Mouse (Mus musculus) cortical plate, adult 2 months (tissue): ENCODE data around the gene Ifit3b. TPM values are rescaled to one million over a fixed set of nuclear protein-coding genes. Genes with fewer than 3 reads are reported as not detected.
"Not testable (repeated sequence)": the region's sequence is repeated elsewhere in the genome, so short reads cannot be mapped to it uniquely, and the experiment has no call there.

ENCODE experiments used
- H3K27ac ChIP-seq: fragments of 200-500 bp; 2 replicates; pipeline ENCODE4 v1.5.1; 2012; ENCODE audit warnings: low read length, control low read depth, inconsistent platforms; ENCODE audit not compliant: insufficient read depth
- H3K4me1 ChIP-seq: fragments of 200-500 bp; 2 replicates; pipeline ENCODE4 v1.6.1; 2011; ENCODE audit warnings: low read length; ENCODE audit not compliant: control insufficient read depth, insufficient read depth
- H3K4me3 ChIP-seq: fragments of 200-500 bp; 2 replicates; pipeline ENCODE4 v1.5.1; 2011; ENCODE audit warnings: mild to moderate bottlenecking, low read length, control low read depth; ENCODE audit not compliant: insufficient read depth
- CTCF ChIP-seq: fragments of 200-500 bp; IDR thresholded peaks from 2 replicates; pipeline ENCODE4 v1.5.1; 2011; ENCODE audit warnings: mild to moderate bottlenecking, control low read depth, low read length; ENCODE audit not compliant: insufficient read depth; ENCODE audit errors: extremely low read depth
- POLR2A ChIP-seq: fragments of 200-500 bp; IDR thresholded peaks from 2 replicates; pipeline ENCODE4 v1.6.1; 2011; ENCODE audit warnings: mild to moderate bottlenecking, low read length, control low read depth; ENCODE audit not compliant: insufficient read depth; ENCODE audit errors: extremely low read depth
- polyA plus RNA-seq: library from polyadenylated mRNA; depleted of rRNA; stranded (reverse); fragments of >200 nt; gene quantifications from 2 replicates; pipeline ENCODE4 v1.2.3, GENCODE M21; 2012

Ifit3b gene
- polyA plus RNA-seq, 1 experiment: 6.0 TPM

GRCm38 (mm10) chr19:34585740-34586458 lies 21.9 kb upstream of the Ifit3b start:
- H3K4me1 ChIP-seq, H3K4me3 ChIP-seq, H3K27ac ChIP-seq: not testable (repeated sequence)
- 0 out of 2 replicates have a peak, but pooled peaks have one; percentile 3 for TF ChIP-seq CTCF

- H3K4me3 ChIP-seq, H3K27ac ChIP-seq, H3K4me1 ChIP-seq: not testable (repeated sequence)
These were observed 19.7 kb upstream of the Ifit3b start for GRCm38 (mm10) chr19:34587898-34588692.

GRCm38 (mm10) chr19:34588959-34589358 lies 18.8 kb upstream of the Ifit3b start:
- Histone ChIP-seq H3K4me1 (peaks cover 1% of the 10 kb centered on the region; the same call in 1 of the 2 replicates), H3K27ac (no peak overlapping the region), H3K4me3 (no peak overlapping the region)
- no peak for TF ChIP-seq CTCF
- TF ChIP-seq POLR2A: no peak

- no peaks in the 10 kb centered on the region; the same call in 1 of the 2 replicates for H3K4me1 ChIP-seq
- TF ChIP-seq CTCF (no peak), POLR2A (no peak)
- H3K27ac ChIP-seq: no peak overlapping the region
- no peak overlapping the region for H3K4me3 ChIP-seq
These were observed 14.3 kb upstream of the Ifit3b start for GRCm38 (mm10) chr19:34593456-34593855.

GRCm38 (mm10) chr19:34594523-34594922 lies 13.2 kb upstream of the Ifit3b start:
- H3K4me1 ChIP-seq, H3K27ac ChIP-seq, H3K4me3 ChIP-seq: not testable (repeated sequence)

GRCm38 (mm10) chr19:34596811-34597210 lies 11.0 kb upstream of the Ifit3b start:
- no peak overlapping the region for H3K27ac ChIP-seq
- no peaks in the 10 kb centered on the region; the same call in 1 of the 2 replicates for H3K4me1 ChIP-seq
- TF ChIP-seq POLR2A: no peak
- TF ChIP-seq CTCF: no peak
- no peak overlapping the region for H3K4me3 ChIP-seq

GRCm38 (mm10) chr19:34598341-34598740 lies 9.4 kb upstream of the Ifit3b start:
- TF ChIP-seq POLR2A (no peak), CTCF (no peak)
- no peaks in the 10 kb centered on the region; the same call in 1 of the 2 replicates for H3K4me1 ChIP-seq
- H3K4me3 ChIP-seq: no peak overlapping the region
- no peak overlapping the region for H3K27ac ChIP-seq

GRCm38 (mm10) chr19:34599250-34599649 lies 8.5 kb upstream of the Ifit3b start:
- H3K27ac ChIP-seq, H3K4me1 ChIP-seq, H3K4me3 ChIP-seq: not testable (repeated sequence)

- H3K4me3 ChIP-seq, H3K4me1 ChIP-seq, H3K27ac ChIP-seq: not testable (repeated sequence)
These were observed 5.9 kb upstream of the Ifit3b start, which contains the start of gene Ifit1bl1 for GRCm38 (mm10) chr19:34601888-34602287. Gene Ifit1bl1 (minus strand): TSS chr19:34601956.

- Histone ChIP-seq H3K27ac (no peak overlapping the region), H3K4me1 (peaks cover 1% of the 10 kb centered on the region), H3K4me3 (no peak overlapping the region)
- TF ChIP-seq POLR2A (no peak), CTCF (no peak)
These were observed 2.3 kb upstream of the Ifit3b start for GRCm38 (mm10) chr19:34605472-34605871.

GRCm38 (mm10) chr19:34610118-34610517 lies 2.3 kb downstream of the Ifit3b start:
- not testable (repeated sequence) for H3K27ac ChIP-seq, H3K4me3 ChIP-seq, H3K4me1 ChIP-seq

GRCm38 (mm10) chr19:34612243-34613001 lies 4.7 kb downstream of the Ifit3b start:
- H3K4me1 ChIP-seq, H3K27ac ChIP-seq, H3K4me3 ChIP-seq: not testable (repeated sequence)
